Mouse (Mus musculus) forebrain, embryonic 12.5 days (tissue): ENCODE measurements around the gene Kcnj5. TPM values are rescaled to one million over a fixed set of nuclear protein-coding genes. Genes with fewer than 3 reads are reported as not detected.

Source experiments
- polyA plus RNA-seq: library from polyadenylated mRNA; unstranded; fragments of >200 nt; fragmentation: Nextera tagmentation; extraction: Ambion mirVana; gene quantifications from 2 replicates; pipeline ENCODE4 v1.2.1, GENCODE M21; 2016

Kcnj5 gene
- polyA plus RNA-seq, 1 experiment from 2014 or later, result 0.83 TPM

Other genes starting within 250 kb of the Kcnj5 start
- 7.3 and 7.9 TPM in 2 replicates for gene Arhgap32, start 228.2 kb downstream of the Kcnj5 start, polyA plus RNA-seq
- not detected in 2 replicates for gene Kcnj1, start 28.1 kb upstream of the Kcnj5 start, polyA plus RNA-seq
- gene Fli1, start 198.5 kb upstream of the Kcnj5 start, polyA plus RNA-seq, result 9.4 and 9.8 TPM in 2 replicates